In genomic region chr7:98276263-98276662, GRCm38 (mm10) we compare ENCODE assay signal across 14 mouse cellular contexts. TPM values are rescaled to one million over a fixed set of nuclear protein-coding genes. Genes with fewer than 3 reads are reported as not detected.
DNase-seq lines count a peak whose midpoint lies in the region; ATAC-seq and TF ChIP-seq lines count a peak whose summit lies in the region.
"Had no signal": no experiment of that assay in that cellular context is flagged by ENCODE, and none has a peak within 500 bp of the region (broad histone marks: within the 10 kb centered on the region; RNA-seq: fewer than 3 reads in every experiment).

No protein-coding gene starts in this region.

- H3K9me3 ChIP-seq in forebrain, embryonic 14.5 days (replicated peaks; ENCODE audit: control insufficient read depth, low read length) = no peaks in the 10 kb centered on the region
- H3K9me3 ChIP-seq in forebrain, embryonic 10.5 days = no peaks in the 10 kb centered on the region; the same call in 1 of the 2 replicates
- H3K9me3 ChIP-seq in liver, embryonic 14.5 days (ENCODE audit: control insufficient read depth, low read length) = no peaks in the 10 kb centered on the region
- no peaks in the 10 kb centered on the region for H3K9me3 ChIP-seq in liver, embryonic 12.5 days (replicated peaks)
- H3K9me3 ChIP-seq in hindbrain, embryonic 13.5 days = no peaks in the 10 kb centered on the region
- H3K9me3 ChIP-seq: limb, embryonic 13.5 days; stomach, embryonic 15.5 days had no signal

- ATAC-seq in forebrain, embryonic 14.5 days = no peak
- no peak for ATAC-seq in liver, embryonic 14.5 days (ENCODE audit: insufficient read depth)
- no peak for ATAC-seq in liver, embryonic 12.5 days
- no peak for ATAC-seq in hindbrain, embryonic 13.5 days (ENCODE audit: low FRiP score)

- H3K4me2 ChIP-seq in forebrain, embryonic 14.5 days (ENCODE audit: low read length) = no peak overlapping the region
- no peak overlapping the region for H3K4me2 ChIP-seq in liver, embryonic 14.5 days (ENCODE audit: low read depth)
- H3K4me2 ChIP-seq in liver, embryonic 12.5 days = no peak overlapping the region
- no peak overlapping the region for H3K4me2 ChIP-seq in hindbrain, embryonic 13.5 days
- H3K4me2 ChIP-seq: limb, embryonic 13.5 days; neural tube, embryonic 13.5 days; stomach, embryonic 15.5 days had no signal

- H3K4me1 ChIP-seq in forebrain, embryonic 14.5 days (ENCODE audit: control insufficient read depth, insufficient read depth, low read length) = no peaks in the 10 kb centered on the region
- H3K4me1 ChIP-seq in forebrain, embryonic 10.5 days = no peaks in the 10 kb centered on the region
- H3K4me1 ChIP-seq in liver, embryonic 14.5 days (replicated peaks; ENCODE audit: control insufficient read depth in 2 of 2, insufficient read depth in 2 of 2, low read length in 1 of 2) = no peaks in the 10 kb centered on the region
- no peaks in the 10 kb centered on the region for H3K4me1 ChIP-seq in liver, embryonic 12.5 days
- no peaks in the 10 kb centered on the region for H3K4me1 ChIP-seq in hindbrain, embryonic 13.5 days (replicated peaks)
- H3K4me1 ChIP-seq: limb, embryonic 13.5 days; neural tube, embryonic 13.5 days; stomach, embryonic 15.5 days had no signal

- TF ChIP-seq EP300 in liver, embryonic 14.5 days (IDR thresholded peaks at IDR 0.05; ENCODE audit: low read depth) = no peak

- TF ChIP-seq CTCF in liver, embryonic 14.5 days (IDR thresholded peaks at IDR 0.05; ENCODE audit: low read depth) = peak; percentile 37; the same call in 1 of the 2 replicates

- no peak overlapping the region for H3K4me3 ChIP-seq in forebrain, embryonic 14.5 days (ENCODE audit: low read depth, low read length)
- H3K4me3 ChIP-seq in forebrain, embryonic 10.5 days = no peak overlapping the region
- H3K4me3 ChIP-seq in liver, embryonic 14.5 days (ENCODE audit: insufficient read depth in 1 of 2, low read depth in 2 of 2, low read length in 2 of 2) = no peak overlapping the region
- no peak overlapping the region for H3K4me3 ChIP-seq in liver, embryonic 12.5 days
- H3K4me3 ChIP-seq in hindbrain, embryonic 13.5 days = no peak overlapping the region
- H3K4me3 ChIP-seq: limb, embryonic 13.5 days; neural tube, embryonic 13.5 days; stomach, embryonic 15.5 days had no signal

- peak; percentile 4 for DNase-seq in forebrain, embryonic 14.5 days (ENCODE audit: low spot score)
- DNase-seq in forebrain, embryonic 10.5 days (ENCODE audit: extremely low spot score, low spot score) = no peak
- peak in 1 of 3 experiments; percentile 6 for DNase-seq in liver, embryonic 14.5 days (ENCODE audit: low read depth in 3 of 3, low spot score in 3 of 3)
- DNase-seq in NIH3T3 (ENCODE audit: low read depth) = peak; percentile 42
- peak; percentile 6 for DNase-seq in retina, adult 2 months (ENCODE audit: low read depth, low spot score)
- no peak for DNase-seq in heart, adult 8-10 months (ENCODE audit: low spot score)
- DNase-seq: gastrocnemius, postnatal 25 days; kidney, adult 8-10 months; right cerebral cortex, postnatal 14 days had no signal

- no peaks in the 10 kb centered on the region for H3K27me3 ChIP-seq in forebrain, embryonic 14.5 days (replicated peaks; ENCODE audit: control insufficient read depth, insufficient read depth, low read length)
- H3K27me3 ChIP-seq in forebrain, embryonic 10.5 days (ENCODE audit: poor library complexity, severe bottlenecking) = no peaks in the 10 kb centered on the region
- H3K27me3 ChIP-seq in liver, embryonic 14.5 days (ENCODE audit: control insufficient read depth, insufficient read depth, low read length) = no peaks in the 10 kb centered on the region
- H3K27me3 ChIP-seq in liver, embryonic 12.5 days (replicated peaks) = no peaks in the 10 kb centered on the region
- no peaks in the 10 kb centered on the region for H3K27me3 ChIP-seq in hindbrain, embryonic 13.5 days
- H3K27me3 ChIP-seq: limb, embryonic 13.5 days; neural tube, embryonic 13.5 days; stomach, embryonic 15.5 days had no signal

- no peak overlapping the region for H3K27ac ChIP-seq in forebrain, embryonic 14.5 days (ENCODE audit: low read depth, low read length)
- H3K27ac ChIP-seq in forebrain, embryonic 10.5 days = no peak overlapping the region
- no peak overlapping the region for H3K27ac ChIP-seq in liver, embryonic 14.5 days
- no peak overlapping the region for H3K27ac ChIP-seq in liver, embryonic 12.5 days
- H3K27ac ChIP-seq in hindbrain, embryonic 13.5 days = no peak overlapping the region
- H3K27ac ChIP-seq: limb, embryonic 13.5 days; neural tube, embryonic 13.5 days; stomach, embryonic 15.5 days had no signal

- no peak overlapping the region for H3K9ac ChIP-seq in forebrain, embryonic 14.5 days (ENCODE audit: low read length)
- no peak overlapping the region for H3K9ac ChIP-seq in liver, embryonic 14.5 days (replicated peaks)
- no peak overlapping the region for H3K9ac ChIP-seq in liver, embryonic 12.5 days
- no peak overlapping the region for H3K9ac ChIP-seq in hindbrain, embryonic 13.5 days
- H3K9ac ChIP-seq: limb, embryonic 13.5 days; neural tube, embryonic 13.5 days; stomach, embryonic 15.5 days had no signal

- H3K36me3 ChIP-seq in forebrain, embryonic 14.5 days (ENCODE audit: control insufficient read depth, insufficient read depth, low read length) = no peaks in the 10 kb centered on the region
- no peaks in the 10 kb centered on the region for H3K36me3 ChIP-seq in forebrain, embryonic 10.5 days (replicated peaks)
- no peaks in the 10 kb centered on the region for H3K36me3 ChIP-seq in liver, embryonic 14.5 days (replicated peaks; ENCODE audit: control insufficient read depth, insufficient read depth, low read depth)
- peaks cover 5% of the 10 kb centered on the region; the same call in 1 of the 2 replicates for H3K36me3 ChIP-seq in liver, embryonic 12.5 days
- H3K36me3 ChIP-seq in hindbrain, embryonic 13.5 days = peaks cover 3% of the 10 kb centered on the region
- H3K36me3 ChIP-seq: limb, embryonic 13.5 days; neural tube, embryonic 13.5 days; stomach, embryonic 15.5 days had no signal

RNA-seq across cellular contexts. Expression of gene Acer3, which starts 44.7 kb away (rescaled TPM):
- polyA plus RNA-seq in forebrain, embryonic 14.5 days (2014; fragmentation: Nextera tagmentation; extraction: Ambion mirVana) = 10.1 and 11.3 TPM in 2 replicates
- polyA plus RNA-seq in forebrain, embryonic 10.5 days (2016; fragmentation: Nextera tagmentation; extraction: Ambion mirVana) = 22.3 and 22.4 TPM in 2 replicates
- 7.5 and 13.8 TPM in 2 replicates for polyA plus RNA-seq in liver, embryonic 14.5 days (2012; rRNA removed)
- 24.0 and 26.5 TPM in 2 replicates for polyA plus RNA-seq in liver, embryonic 14.5 days (2014; fragmentation: Nextera tagmentation; extraction: Ambion mirVana)
- polyA plus RNA-seq in liver, embryonic 12.5 days (2016; fragmentation: Nextera tagmentation; extraction: Ambion mirVana) = 24.6 and 26.6 TPM in 2 replicates
- polyA plus RNA-seq in hindbrain, embryonic 13.5 days (2015; fragmentation: Nextera tagmentation; extraction: Ambion mirVana) = 16.6 and 18.3 TPM in 2 replicates
- total RNA-seq in heart, adult 8-10 months (2022) = 10 to 100 TPM in 3 of 4 experiments, 1 to 10 TPM in 1; 7.6 to 13.8 (median 12.4) TPM

Comparison
In these comparisons a context has a peak if more than half of its experiments do, and no peak if none do; other contexts are left out.
1. DNase-seq: peak in forebrain, embryonic 14.5 days (single experiment), NIH3T3 (single experiment) and retina, adult 2 months (single experiment); none in forebrain, embryonic 10.5 days (single experiment) and heart, adult 8-10 months (single experiment).